Mouse (Mus musculus) embryo, embryonic 9.5 days (tissue): ENCODE results near the gene Eef1a2.
"Not testable (repeated sequence)": the region's sequence is repeated elsewhere in the genome, so short reads cannot be mapped to it uniquely, and the experiment has no call there.

Source experiments
- DNase-seq: peaks from one replicate; pipeline ENCODE4 v3.0.0-alpha.2; 2017; ENCODE audit errors: extremely low spot score

Eef1a2 gene

GRCm38 (mm10) chr2:181156248-181157121 lies at the start of gene Eef1a2:
Gene Eef1a2, minus strand, starts transcription at chr2:181157014.
- peak; percentile 3 for DNase-seq

- DNase-seq = no peak
Observed at GRCm38 (mm10) chr2:181206118-181206517, 49.3 kb upstream of the Eef1a2 start.

GRCm38 (mm10) chr2:181205678-181206077 lies 48.9 kb upstream of the Eef1a2 start:
- no peak for DNase-seq

GRCm38 (mm10) chr2:181202886-181203285 lies 46.1 kb upstream of the Eef1a2 start:
- DNase-seq = no peak

GRCm38 (mm10) chr2:181202422-181202821 lies 45.6 kb upstream of the Eef1a2 start, which contains the start of gene Ptk6:
Gene Ptk6, minus strand, starts transcription at chr2:181202789.
- no peak for DNase-seq

GRCm38 (mm10) chr2:181201606-181202005 lies 44.8 kb upstream of the Eef1a2 start:
- no peak for DNase-seq

- no peak for DNase-seq
Observed at GRCm38 (mm10) chr2:181196628-181197300, 40.0 kb upstream of the Eef1a2 start.

- no peak for DNase-seq
Observed at GRCm38 (mm10) chr2:181193044-181193443, 36.2 kb upstream of the Eef1a2 start.

- no peak for DNase-seq
Observed at GRCm38 (mm10) chr2:181191936-181192335, 35.1 kb upstream of the Eef1a2 start.

GRCm38 (mm10) chr2:181191385-181191784 lies 34.6 kb upstream of the Eef1a2 start:
- DNase-seq = not testable (repeated sequence)

- no peak for DNase-seq
Observed at GRCm38 (mm10) chr2:181189321-181189720, 32.5 kb upstream of the Eef1a2 start.

GRCm38 (mm10) chr2:181188681-181189080 lies 31.9 kb upstream of the Eef1a2 start:
- peak; percentile 6 for DNase-seq

GRCm38 (mm10) chr2:181187121-181188000 lies 30.5 kb upstream of the Eef1a2 start, which contains the start of gene Ppdpf:
Gene Ppdpf, plus strand, starts transcription at chr2:181187247.
- peak; percentile 92 for DNase-seq

- DNase-seq = peak; percentile 84
Observed at GRCm38 (mm10) chr2:181186635-181187034, 29.8 kb upstream of the Eef1a2 start.

GRCm38 (mm10) chr2:181180898-181181297 lies 24.1 kb upstream of the Eef1a2 start:
- no peak for DNase-seq

- no peak for DNase-seq
Observed at GRCm38 (mm10) chr2:181178471-181178870, 21.7 kb upstream of the Eef1a2 start.

- no peak for DNase-seq
Observed at GRCm38 (mm10) chr2:181178015-181178414, 21.2 kb upstream of the Eef1a2 start.

GRCm38 (mm10) chr2:181174646-181175045 lies 17.8 kb upstream of the Eef1a2 start:
- no peak for DNase-seq

GRCm38 (mm10) chr2:181166469-181166868 lies 9.7 kb upstream of the Eef1a2 start:
- no peak for DNase-seq

GRCm38 (mm10) chr2:181160821-181161220 lies 4.0 kb upstream of the Eef1a2 start:
- DNase-seq = no peak

- peak; percentile 19 for DNase-seq
Observed at GRCm38 (mm10) chr2:181159771-181160170, 3.0 kb upstream of the Eef1a2 start.

- DNase-seq = no peak
Observed at GRCm38 (mm10) chr2:181159091-181159514, 2.3 kb upstream of the Eef1a2 start.
